Mouse (Mus musculus) forebrain, postnatal 0 days (tissue): ENCODE measurements around the gene Gm42715. TPM values are rescaled to one million over a fixed set of nuclear protein-coding genes. Genes with fewer than 3 reads are reported as not detected.

Source experiments
- ATAC-seq: fragments of 200-750 bp; cut with Nextera tagmentation; 2 replicates; pipeline ENCODE4 v1.8.0; 2017; ENCODE audit warnings: mild to moderate bottlenecking, moderate library complexity
- DNase-seq: peaks from one replicate; pipeline ENCODE4 v3.0.0-alpha.2; 2015
- H3K27ac ChIP-seq: fragments of 300-500 bp; sonication (generic); 2 replicates; pipeline ENCODE4 v1.5.1; 2014; ENCODE audit warnings: low read depth, mild to moderate bottlenecking, antibody characterized with exemption, low read length, moderate library complexity, mixed read lengths
- H3K27me3 ChIP-seq: fragments of 300-500 bp; sonication (generic); 2 replicates; pipeline ENCODE4 v1.6.1; 2014; ENCODE audit warnings: mild to moderate bottlenecking, low read length, mixed read lengths; ENCODE audit not compliant: insufficient read depth
- H3K36me3 ChIP-seq: fragments of 300-500 bp; sonication (generic); 2 replicates; pipeline ENCODE4 v1.6.1; 2014; ENCODE audit warnings: mild to moderate bottlenecking, moderate library complexity; ENCODE audit not compliant: insufficient read depth
- H3K4me1 ChIP-seq: fragments of 300-500 bp; sonication (generic); 2 replicates; pipeline ENCODE4 v1.6.1; 2014; ENCODE audit warnings: antibody characterized with exemption; ENCODE audit not compliant: insufficient read depth
- H3K4me2 ChIP-seq: fragments of 300-500 bp; sonication (generic); 2 replicates; pipeline ENCODE4 v1.6.1; 2014; ENCODE audit warnings: low read depth, mild to moderate bottlenecking, moderate library complexity
- H3K4me3 ChIP-seq: fragments of 300-500 bp; sonication (generic); 2 replicates; pipeline ENCODE4 v1.5.1; 2014; ENCODE audit warnings: low read depth, low read length, mixed read lengths
- H3K9ac ChIP-seq: fragments of 300-500 bp; sonication (generic); 2 replicates; pipeline ENCODE4 v1.6.1; 2014; ENCODE audit warnings: mild to moderate bottlenecking
- H3K9me3 ChIP-seq: fragments of 300-500 bp; sonication (generic); 2 replicates; pipeline ENCODE4 v1.6.1; 2016; ENCODE audit warnings: low read length
- CTCF ChIP-seq: sonication (generic); IDR thresholded peaks from 2 replicates; pipeline ENCODE4 v1.5.1; 2016; ENCODE audit warnings: antibody characterized with exemption, control low read depth, low read depth
- WGBS: fragments of 180-500 bp; shearing (Covaris S2); extraction: QIAGEN DNeasy Blood & Tissue Kit; methylation state at CpG from one replicate; pipeline ENCODE4 v1.1.7; 2014; 5-methylcytosine and 5-hydroxymethylcytosine counted together
- polyA plus RNA-seq: library from polyadenylated mRNA; unstranded; fragments of >200 nt; fragmentation: Nextera tagmentation; extraction: Ambion mirVana; gene quantifications from 2 replicates; pipeline ENCODE4 v1.2.1, GENCODE M21; 2015
- total RNA-seq: library from RNA; depleted of rRNA; stranded (reverse); fragments of >200 nt; gene quantifications from 2 replicates; pipeline ENCODE4 v1.2.3, GENCODE M21; 2014

Gene Gm42715
- total and polyA plus RNA-seq, 2 experiments from 2014 or later: 10.3 to 28.3 TPM

DNA sequence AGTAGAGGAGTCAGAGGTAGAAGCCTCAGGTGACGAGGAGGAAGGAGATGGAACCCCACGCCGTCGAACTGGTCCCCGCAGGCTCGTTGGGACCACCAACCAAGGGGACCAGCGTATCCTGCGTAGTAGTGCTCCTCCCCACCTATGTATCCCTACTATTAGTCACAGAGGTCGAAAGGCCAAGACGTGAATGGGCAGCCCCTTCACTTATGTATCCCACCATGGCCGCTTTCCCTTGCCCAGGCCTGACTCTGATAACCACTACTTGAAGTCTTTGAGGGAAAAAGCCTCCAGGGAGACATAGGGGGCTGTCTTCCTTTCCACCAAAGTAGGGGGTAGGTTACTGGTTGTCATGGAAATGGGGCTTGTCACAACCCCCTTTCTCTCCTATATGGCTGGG, 41.2 kb downstream of the Gm42715 start:
- H3K36me3 ChIP-seq: peaks cover 62% of the 10 kb centered on the region

DNA sequence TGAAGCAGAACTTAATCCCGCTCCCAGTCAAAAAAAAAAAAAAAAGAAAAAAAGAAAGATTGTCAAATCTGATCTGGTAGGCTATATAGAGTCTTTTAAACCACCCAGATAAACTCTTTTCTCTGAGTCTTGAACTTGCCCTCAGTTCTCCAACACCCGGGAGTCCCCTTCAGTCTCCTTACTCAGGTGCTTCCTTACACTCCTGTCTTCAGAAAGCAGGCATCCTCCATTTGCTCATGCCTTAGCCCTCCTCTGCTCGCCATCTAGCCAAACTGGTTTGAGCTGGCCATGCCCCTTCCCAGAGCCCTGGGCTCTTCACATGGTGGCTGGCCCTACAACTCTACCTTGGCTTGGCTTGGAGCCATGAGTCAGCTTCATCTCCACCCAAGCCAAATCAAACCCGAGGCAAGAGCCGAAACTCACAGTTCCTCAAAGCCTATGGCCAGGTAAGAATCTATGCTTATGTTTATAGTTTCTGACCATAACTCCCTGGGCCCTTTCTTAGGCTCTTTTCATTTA, 42.0 kb downstream of the Gm42715 start, which contains the start of gene Tmem265:
Gene Tmem265 (plus strand): TSS at position 51 of the 519 bp plus-strand sequence.
- Histone ChIP-seq H3K4me2 (no peak within 1 kb of the TSS), H3K27me3 (no peaks in the 10 kb centered on the region), H3K4me1 (no peaks in the 10 kb centered on the region), H3K9me3 (no peaks in the 10 kb centered on the region), H3K9ac (no peak within 1 kb of the TSS), H3K4me3 (no peak within 1 kb of the TSS), H3K36me3 (peaks cover 55% of the 10 kb centered on the region), H3K27ac (no peak within 1 kb of the TSS)
- ATAC-seq (no peak), DNase-seq (no peak)
- WGBS: 88% methylated on average over 5 of the region's 5 CpGs
- TF ChIP-seq CTCF: no peak

More for the DNA sequence above, 41.2 kb downstream of the Gm42715 start:
- Histone ChIP-seq H3K27ac (no peak overlapping the region), H3K9me3 (no peaks in the 10 kb centered on the region), H3K4me1 (no peaks in the 10 kb centered on the region), H3K4me3 (no peak overlapping the region), H3K4me2 (no peak overlapping the region), H3K27me3 (no peaks in the 10 kb centered on the region), H3K9ac (no peak overlapping the region)
- 94% methylated on average over 11 of the region's 11 CpGs for WGBS
- ATAC-seq: no peak
- no peak for TF ChIP-seq CTCF
- no peak for DNase-seq

DNA sequence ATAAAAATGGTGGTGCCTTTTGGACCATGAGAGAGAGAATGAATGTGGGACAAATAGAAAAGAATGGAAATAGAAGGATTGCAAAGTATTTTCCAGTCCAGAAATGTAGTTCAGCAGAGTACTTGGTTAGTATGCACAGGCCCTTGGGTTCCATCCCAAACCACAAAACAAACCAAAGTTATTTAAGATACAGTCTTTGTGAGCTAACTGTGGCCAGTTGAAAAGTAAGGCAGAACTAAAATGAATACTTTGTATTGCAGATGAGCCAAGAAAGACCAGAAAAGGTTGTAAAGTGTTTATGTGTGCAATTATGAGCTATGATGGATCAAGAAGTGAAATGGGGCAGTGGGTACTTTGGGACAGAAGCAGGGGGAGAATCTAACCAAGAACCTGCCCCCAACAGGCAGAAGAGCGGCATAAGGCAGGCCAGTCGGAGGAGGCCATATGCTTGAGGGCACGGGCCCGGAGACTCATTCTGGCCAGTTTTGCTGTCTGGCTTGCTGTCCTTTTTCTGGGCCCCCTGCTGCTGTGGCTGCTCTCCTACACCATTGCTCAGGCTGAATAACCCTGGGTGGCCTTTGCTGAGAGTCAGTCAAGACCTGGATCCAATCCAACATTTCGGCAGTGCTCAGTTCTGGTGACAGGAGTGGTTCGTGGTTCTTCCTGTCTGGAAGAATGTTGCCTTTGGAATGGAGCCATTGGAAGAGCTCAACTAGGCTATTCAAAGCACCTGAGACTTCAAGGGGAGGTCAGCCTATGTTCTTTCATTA, 45.2 kb downstream of the Gm42715 start:
- no peak for DNase-seq
- no peak for ATAC-seq
- Histone ChIP-seq H3K4me2 (no peak overlapping the region), H3K27me3 (no peaks in the 10 kb centered on the region), H3K36me3 (peaks cover 41% of the 10 kb centered on the region), H3K9ac (no peak overlapping the region), H3K4me1 (no peaks in the 10 kb centered on the region), H3K9me3 (no peaks in the 10 kb centered on the region), H3K27ac (no peak overlapping the region), H3K4me3 (no peak overlapping the region)
- no peak for TF ChIP-seq CTCF
- WGBS: 67% methylated on average over 6 of the region's 6 CpGs

DNA sequence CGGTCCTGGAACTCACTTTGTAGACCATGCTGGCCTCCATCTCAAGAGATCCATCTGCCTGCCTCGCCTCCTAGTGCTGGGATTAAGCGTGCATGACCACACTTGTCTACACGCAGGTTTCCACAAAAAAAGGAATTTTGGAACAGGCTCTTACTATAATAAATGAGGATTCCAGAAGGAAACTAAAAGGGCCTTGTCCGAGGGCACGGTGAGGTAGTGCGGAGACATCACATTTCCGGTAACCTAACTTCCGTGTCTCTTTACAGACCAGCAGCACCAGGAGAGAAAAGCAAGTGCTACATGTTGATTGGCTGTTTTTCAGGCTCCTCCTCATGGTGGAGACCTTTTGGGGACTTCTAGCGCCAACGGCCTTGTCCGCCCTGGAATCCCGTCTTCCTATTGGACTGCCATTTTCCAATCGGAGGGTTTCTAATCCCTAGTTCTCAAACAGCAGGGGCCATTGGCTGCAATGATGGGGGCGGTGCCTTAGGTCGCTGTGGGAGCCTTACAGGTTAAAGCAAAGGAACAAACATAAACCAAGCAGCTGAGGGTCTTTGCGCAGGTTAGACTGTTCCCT, 53.6 kb downstream of the Gm42715 start, which contains the start of gene Phkg2:
Gene Phkg2 (plus strand): TSS at position 446 of the 577 bp plus-strand sequence.
- Histone ChIP-seq H3K27ac (peak within 1 kb of the TSS; percentile 74), H3K4me3 (peak within 1 kb of the TSS; percentile 72), H3K36me3 (peaks cover 12% of the 10 kb centered on the region; the same call in 1 of the 2 replicates), H3K9ac (peak within 1 kb of the TSS; percentile 79), H3K4me1 (peaks cover 20% of the 10 kb centered on the region), H3K9me3 (no peaks in the 10 kb centered on the region), H3K27me3 (no peaks in the 10 kb centered on the region), H3K4me2 (peak within 1 kb of the TSS; percentile 95)
- DNase-seq (peak; percentile 96), ATAC-seq (peak; percentile 98)
- TF ChIP-seq CTCF: 0 out of 2 replicates have a peak, but pooled peaks have one; percentile 20
- under 1% methylated on average over 17 of the region's 17 CpGs for WGBS

DNA sequence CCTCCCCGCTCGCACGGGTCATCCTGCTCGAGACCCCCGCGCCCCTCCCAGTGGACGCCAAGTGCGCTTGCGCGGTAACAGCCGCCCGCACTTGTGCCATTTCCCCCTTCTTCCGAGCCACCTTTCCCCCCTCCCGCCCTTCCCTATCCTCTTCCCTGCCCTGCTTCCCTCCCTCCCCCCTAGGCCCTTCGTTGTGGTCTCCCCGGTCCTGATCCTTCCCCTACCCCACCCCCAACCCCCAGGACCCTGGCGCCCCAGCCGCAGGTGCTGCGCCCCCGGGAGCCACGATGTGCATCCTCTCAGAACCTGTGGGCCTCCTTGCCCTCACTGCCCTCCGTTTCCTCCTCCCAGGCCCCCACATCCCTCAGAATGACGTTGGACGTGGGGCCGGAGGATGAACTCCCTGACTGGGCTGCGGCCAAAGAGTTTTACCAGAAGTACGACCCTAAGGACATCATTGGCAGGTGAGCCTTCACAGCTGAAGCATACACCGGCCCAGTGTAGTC, 54.2 kb downstream of the Gm42715 start:
- Histone ChIP-seq H3K36me3 (peaks cover 17% of the 10 kb centered on the region; the same call in 1 of the 2 replicates), H3K9ac (peak overlapping the region; percentile 79), H3K27me3 (no peaks in the 10 kb centered on the region), H3K4me3 (peak overlapping the region; percentile 72), H3K27ac (peak overlapping the region; percentile 72), H3K4me2 (peak overlapping the region; percentile 95), H3K9me3 (no peaks in the 10 kb centered on the region), H3K4me1 (peaks cover 20% of the 10 kb centered on the region)
- TF ChIP-seq CTCF: no peak
- DNase-seq (no peak), ATAC-seq (peak; percentile 57; the same call in 1 of the 2 replicates)
- 1% methylated on average over 22 of the region's 28 CpGs for WGBS

DNA sequence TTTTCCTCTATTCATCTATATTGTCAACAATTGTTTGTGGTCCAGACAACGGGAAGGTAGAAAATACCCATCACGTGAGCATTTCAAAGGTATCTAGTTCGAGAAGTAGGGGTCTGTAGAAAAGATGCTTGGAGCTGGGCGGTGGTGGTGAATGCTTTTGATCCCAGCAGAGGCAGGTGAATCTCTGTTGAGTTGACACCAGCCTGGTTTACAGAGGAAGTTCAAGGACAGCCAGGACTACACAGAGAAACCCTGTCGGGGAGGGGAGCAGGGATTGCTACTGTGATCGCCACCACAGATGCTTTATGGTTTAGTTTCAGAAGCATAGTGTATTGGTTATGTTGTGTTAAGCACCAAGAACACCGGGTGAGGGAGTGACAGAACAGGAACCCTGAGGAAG, 54.7 kb downstream of the Gm42715 start:
- 21% methylated on average over 7 of the region's 7 CpGs for WGBS
- Histone ChIP-seq H3K9ac (peak overlapping the region; percentile 79), H3K9me3 (no peaks in the 10 kb centered on the region), H3K4me1 (peaks cover 20% of the 10 kb centered on the region), H3K36me3 (peaks cover 21% of the 10 kb centered on the region), H3K27ac (no peak overlapping the region), H3K4me2 (peak overlapping the region; percentile 95), H3K4me3 (peak overlapping the region; percentile 72), H3K27me3 (no peaks in the 10 kb centered on the region)
- no peak for TF ChIP-seq CTCF
- ATAC-seq: no peak
- no peak for DNase-seq
